Mouse (Mus musculus): ENCODE measurements at regions not wholly inside any gene's neighbourhood (a gene's known extent, or its start where the extent isn't known, plus 50 kb on each side); places are given as distances from the start of the nearest gene placed in this dataset.

DNA sequence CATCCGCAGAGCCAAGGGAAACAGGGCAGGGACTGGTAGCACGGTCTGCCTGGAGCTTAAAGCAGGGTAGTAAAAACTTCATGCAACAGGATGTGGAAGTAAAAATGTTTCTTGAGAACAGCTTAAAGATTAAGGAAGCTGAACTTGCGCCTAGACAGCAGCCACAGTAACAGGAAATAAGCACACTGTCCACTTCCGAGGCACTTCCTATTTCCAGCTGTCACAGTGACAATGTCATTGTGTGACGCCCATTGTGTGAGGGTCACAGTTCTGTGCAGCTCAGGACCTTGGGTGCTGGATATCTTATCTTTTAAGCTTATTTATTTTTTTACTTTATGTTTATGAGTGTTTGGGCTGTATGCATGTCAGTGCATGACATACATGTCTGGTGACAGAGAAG, 147.7 kb upstream of the Ubl3 start:
- no peak for TF ChIP-seq EP300 (IDR thresholded peaks at IDR 0.05; ENCODE audit: low read length)
- no peak for TF ChIP-seq POLR2AphosphoS2 (IDR thresholded peaks at IDR 0.05; ENCODE audit: low read depth, low read length)
- TF ChIP-seq GABPA (IDR thresholded peaks at IDR 0.05; ENCODE audit: insufficient replicate concordance, low read depth, low read length), result no peak
- no peak for TF ChIP-seq ELF1 (IDR thresholded peaks at IDR 0.05; ENCODE audit: low read depth, low read length)
- no peak for TF ChIP-seq POLR2A (IDR thresholded peaks at IDR 0.05; ENCODE audit: low read depth, low read length)

All from CH12.LX (cell line).